Mouse (Mus musculus) cerebellum, adult 8-10 months (tissue): ENCODE measurements at regions not wholly inside any gene's neighbourhood (a gene's known extent, or its start where the extent isn't known, plus 50 kb on each side); places are given as distances from the start of the nearest gene placed in this dataset.
"Not testable (repeated sequence)": the region's sequence is repeated elsewhere in the genome, so short reads cannot be mapped to it uniquely, and the experiment has no call there.

Source experiments
- DNase-seq: peaks from one replicate; pipeline ENCODE4 v3.0.0; 2022

- not testable (repeated sequence) for DNase-seq
These were observed 185.8 kb upstream of the Zfp386 start for GRCm38 (mm10) chr12:115861759-115862158.

GRCm38 (mm10) chr12:115865059-115865756 is 182.3 kb upstream of the Zfp386 start:
- DNase-seq, result not testable (repeated sequence)

- not testable (repeated sequence) for DNase-seq
These were observed 178.9 kb upstream of the Zfp386 start for GRCm38 (mm10) chr12:115868631-115869030.

- DNase-seq, result not testable (repeated sequence)
These were observed 175.1 kb upstream of the Zfp386 start for GRCm38 (mm10) chr12:115872451-115872850.

GRCm38 (mm10) chr12:115873976-115874375 is 173.5 kb upstream of the Zfp386 start:
- DNase-seq, result not testable (repeated sequence)

GRCm38 (mm10) chr12:115883719-115884118 is 163.8 kb upstream of the Zfp386 start:
- DNase-seq, result no peak

- DNase-seq, result no peak
These were observed 159.5 kb upstream of the Zfp386 start for GRCm38 (mm10) chr12:115887976-115888375.

GRCm38 (mm10) chr12:115892656-115893055 is 154.9 kb upstream of the Zfp386 start:
- peak; percentile 6 for DNase-seq

- DNase-seq, result not testable (repeated sequence)
These were observed 135.3 kb upstream of the Zfp386 start for GRCm38 (mm10) chr12:115912226-115912625.

GRCm38 (mm10) chr12:115915420-115915819 is 132.1 kb upstream of the Zfp386 start:
- DNase-seq, result not testable (repeated sequence)

GRCm38 (mm10) chr12:115920119-115920518 is 127.4 kb upstream of the Zfp386 start:
- not testable (repeated sequence) for DNase-seq

GRCm38 (mm10) chr12:115923999-115924398 is 123.5 kb upstream of the Zfp386 start:
- not testable (repeated sequence) for DNase-seq

- DNase-seq, result not testable (repeated sequence)
These were observed 122.0 kb upstream of the Zfp386 start for GRCm38 (mm10) chr12:115925542-115925941.

GRCm38 (mm10) chr12:115952325-115952724 is 95.2 kb upstream of the Zfp386 start:
- DNase-seq, result not testable (repeated sequence)

GRCm38 (mm10) chr12:115955477-115956177 is 91.9 kb upstream of the Zfp386 start:
- not testable (repeated sequence) for DNase-seq

- DNase-seq, result not testable (repeated sequence)
These were observed 83.8 kb upstream of the Zfp386 start for GRCm38 (mm10) chr12:115963701-115964100.

GRCm38 (mm10) chr12:115967522-115967921 is 80.0 kb upstream of the Zfp386 start:
- DNase-seq, result not testable (repeated sequence)
